Mouse (Mus musculus) embryo, embryonic 11.5 days (tissue): ENCODE results near the gene Pgm5.
"Not testable (repeated sequence)": the region's sequence is repeated elsewhere in the genome, so short reads cannot be mapped to it uniquely, and the experiment has no call there.

Experiments used
- DNase-seq: peaks from one replicate; pipeline ENCODE4 v3.0.0-alpha.2; 2012; ENCODE audit warnings: low read depth, low spot score

The Pgm5 gene

DNA sequence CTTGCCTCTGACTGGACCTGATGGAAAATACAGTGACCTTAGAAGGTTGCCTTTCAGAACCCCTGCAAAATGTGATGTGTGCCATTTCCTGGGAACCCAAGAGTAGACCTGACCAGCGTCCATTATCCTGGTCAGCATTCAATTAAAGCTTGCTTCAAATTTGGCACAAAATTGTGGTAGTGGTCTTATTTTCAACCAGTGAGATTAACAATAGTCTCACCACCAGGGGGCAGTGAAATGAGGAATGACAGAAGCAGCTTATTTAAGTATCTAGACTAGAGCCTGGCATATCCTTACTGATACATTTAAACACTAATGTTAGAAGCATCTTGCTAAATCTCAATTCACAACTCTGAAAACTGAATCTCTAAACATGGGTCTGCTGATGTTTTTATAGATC lies 156.3 kb downstream of the Pgm5 start:
- peak; percentile 34 for DNase-seq

DNA sequence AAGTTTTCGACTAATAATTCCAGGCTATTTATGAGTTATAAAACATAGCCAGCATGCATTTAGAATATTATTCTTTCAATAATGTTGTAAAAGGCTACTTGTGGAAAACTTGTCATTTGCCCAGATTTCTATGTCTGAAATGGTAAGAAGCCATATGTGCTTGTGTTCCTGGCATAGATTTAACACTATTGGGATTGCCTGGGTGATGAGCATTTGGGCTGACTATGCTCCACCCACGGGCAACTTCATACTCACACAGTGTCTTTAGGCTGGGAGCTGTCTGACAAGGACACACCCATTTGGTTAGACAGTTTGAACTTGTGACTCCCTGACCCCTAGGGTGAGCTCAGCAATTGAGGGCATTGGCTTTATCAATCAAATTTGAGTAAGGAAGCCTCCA lies 157.3 kb downstream of the Pgm5 start:
- no peak for DNase-seq

GRCm38 (mm10) chr19:24703680-24704079 lies 158.0 kb downstream of the Pgm5 start:
- DNase-seq: no peak

- DNase-seq: not testable (repeated sequence)
Observed at GRCm38 (mm10) chr19:24703168-24703567, 158.5 kb downstream of the Pgm5 start.

- no peak for DNase-seq
Observed at GRCm38 (mm10) chr19:24701716-24702115, 159.9 kb downstream of the Pgm5 start.

DNA sequence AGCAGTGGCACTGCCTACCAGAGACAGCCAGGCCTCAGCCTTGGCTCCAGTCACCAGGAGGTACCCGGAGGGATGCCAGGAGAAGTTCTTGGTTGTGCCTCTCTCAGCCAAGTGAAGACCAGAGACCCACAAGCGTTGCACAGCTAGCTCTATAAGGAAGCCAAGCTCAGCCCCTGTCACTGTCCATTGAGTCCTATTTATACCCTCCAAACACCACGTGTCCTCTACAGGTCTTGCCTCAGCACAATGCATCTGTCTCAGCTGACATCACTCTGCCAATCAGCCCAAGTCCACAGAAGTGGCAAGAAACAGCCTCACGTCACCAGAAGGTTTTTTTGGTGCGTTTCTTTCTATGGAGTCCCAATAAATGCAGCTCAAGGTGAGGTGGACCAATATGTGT lies 161.0 kb downstream of the Pgm5 start:
- no peak for DNase-seq

DNA sequence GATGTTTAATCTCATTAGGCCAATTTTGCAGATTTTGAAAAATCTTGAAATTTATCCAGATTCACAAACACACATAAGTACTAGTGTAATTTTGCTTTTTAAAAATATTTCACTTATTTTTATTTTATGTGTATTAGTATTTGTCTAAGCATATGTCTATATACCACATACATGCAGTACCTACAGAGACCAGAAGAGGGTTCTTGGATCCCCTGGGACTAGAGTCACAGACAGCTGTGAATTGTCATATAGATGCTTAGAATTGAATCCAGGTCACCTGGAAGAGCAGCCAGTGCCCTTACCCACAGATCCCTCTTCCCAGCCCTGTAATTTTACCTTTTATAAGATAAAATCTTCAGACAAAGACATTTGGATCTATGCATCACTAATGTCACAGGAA lies 161.7 kb downstream of the Pgm5 start:
- no peak for DNase-seq

DNA sequence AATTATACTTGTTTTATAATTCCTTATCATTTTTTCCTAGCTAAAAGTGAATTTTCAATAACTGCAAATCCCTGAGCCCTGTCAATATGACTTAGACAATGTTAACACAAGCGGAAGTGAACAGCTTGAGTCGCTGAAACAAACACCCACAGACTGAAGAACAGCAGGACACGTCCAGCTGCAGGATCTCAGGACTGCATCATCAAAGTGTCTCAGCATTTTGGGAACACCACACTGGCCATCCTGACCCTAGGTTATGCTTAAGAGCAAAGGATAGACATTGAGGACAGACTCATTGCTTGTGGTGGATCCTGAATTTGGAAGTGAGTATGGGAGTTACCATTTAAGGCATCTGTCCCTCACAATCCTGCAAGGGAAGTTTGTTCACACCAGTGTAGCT lies 162.5 kb downstream of the Pgm5 start:
- DNase-seq: no peak

DNA sequence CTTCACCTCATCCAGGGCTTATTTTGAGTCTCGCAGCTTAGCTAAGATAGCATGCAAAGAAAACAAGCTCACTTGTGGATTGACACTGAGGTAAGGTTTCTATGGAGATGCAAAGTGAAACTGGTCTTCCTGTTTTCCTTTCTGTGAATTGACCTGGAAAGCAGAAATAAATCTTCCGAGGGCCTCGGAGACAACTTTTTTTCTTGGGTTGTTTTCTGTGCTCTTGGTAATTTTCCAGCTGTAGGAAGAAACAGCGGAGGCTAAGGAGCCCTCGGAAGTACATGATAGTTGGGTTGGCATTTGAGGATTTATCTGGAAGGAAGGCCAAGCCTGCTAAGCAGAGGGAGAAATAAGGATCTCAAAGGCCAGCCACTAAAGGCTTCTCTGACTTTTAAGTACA lies 163.0 kb downstream of the Pgm5 start:
- DNase-seq: no peak

GRCm38 (mm10) chr19:24697946-24698345 lies 163.7 kb downstream of the Pgm5 start:
- DNase-seq: no peak

GRCm38 (mm10) chr19:24692691-24693090 lies 169.0 kb downstream of the Pgm5 start:
- no peak for DNase-seq

GRCm38 (mm10) chr19:24689531-24689930 lies 172.1 kb downstream of the Pgm5 start:
- no peak for DNase-seq

DNA sequence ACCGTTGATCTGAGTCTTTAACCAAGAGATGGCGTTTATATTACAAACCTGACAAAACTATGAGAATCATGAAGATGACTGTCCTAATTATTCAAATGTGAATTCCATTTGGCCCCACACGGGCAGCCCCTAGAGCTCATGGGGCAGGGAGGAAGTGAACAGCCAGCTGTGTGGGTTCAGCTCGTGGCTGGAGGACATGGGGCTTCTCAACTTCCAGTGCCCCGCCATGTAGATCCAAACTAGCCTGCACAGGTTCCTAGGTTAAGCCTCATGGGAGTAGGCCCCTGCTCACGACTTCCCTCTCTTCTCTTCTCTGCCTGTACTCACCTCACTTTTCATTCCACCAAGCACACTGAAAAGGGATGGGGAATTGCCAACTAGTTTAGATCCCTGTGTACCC lies 173.3 kb downstream of the Pgm5 start:
- no peak for DNase-seq

GRCm38 (mm10) chr19:24686411-24686810 lies 175.2 kb downstream of the Pgm5 start:
- DNase-seq: no peak

DNA sequence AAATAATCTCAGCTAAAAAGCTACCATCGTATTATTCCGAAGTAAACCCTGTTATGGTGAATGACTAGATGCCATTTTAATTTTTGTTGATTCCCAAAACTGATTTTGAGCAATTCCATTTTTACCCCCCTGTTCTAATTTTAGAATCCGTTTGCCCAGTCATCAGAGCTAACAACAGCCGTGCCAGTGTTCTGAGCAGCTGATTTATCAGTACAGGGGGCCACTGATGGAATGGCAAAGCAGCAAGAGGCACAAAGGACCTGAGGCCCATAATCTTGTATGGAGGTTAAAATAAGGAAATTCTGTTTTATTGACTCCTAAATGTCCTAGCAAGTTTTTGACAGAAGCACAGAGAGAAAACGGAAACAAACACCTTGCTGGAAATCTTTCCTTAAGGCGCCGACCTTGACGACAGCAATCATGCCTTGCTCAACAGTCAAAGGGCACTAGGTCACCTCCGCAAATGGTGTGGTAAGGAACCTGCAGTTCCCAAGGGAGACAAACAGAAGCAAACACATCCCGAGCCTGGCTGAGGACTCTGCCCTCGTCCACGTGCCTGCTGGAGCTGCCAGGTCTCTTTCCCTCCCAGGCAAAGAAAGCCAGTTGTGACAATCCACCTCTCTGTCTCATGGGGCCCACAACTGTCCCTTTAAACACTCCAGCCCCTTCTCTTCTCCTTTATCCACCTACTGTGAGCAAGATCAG lies 178.5 kb downstream of the Pgm5 start:
- no peak for DNase-seq

GRCm38 (mm10) chr19:24677242-24677984 lies 184.2 kb downstream of the Pgm5 start:
- no peak for DNase-seq

DNA sequence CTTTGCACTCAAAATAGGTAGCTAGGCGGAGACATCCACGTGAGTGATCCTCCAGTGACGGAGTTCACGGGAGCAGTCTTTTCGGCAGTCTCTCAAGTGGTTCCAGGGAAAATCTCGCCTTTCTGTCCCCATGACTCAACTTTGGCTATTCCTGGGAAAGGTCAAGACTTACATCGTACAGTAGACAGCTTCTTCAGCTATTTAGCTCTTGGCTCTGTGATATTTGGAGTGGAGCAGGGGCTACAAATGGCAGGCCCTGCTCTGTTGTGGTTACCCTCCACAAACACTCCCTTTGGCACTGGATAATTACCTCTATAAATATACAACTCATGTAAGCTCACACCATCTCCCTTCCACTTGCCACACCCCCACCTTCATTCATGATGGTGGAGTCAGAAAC lies 185.2 kb downstream of the Pgm5 start:
- no peak for DNase-seq

- DNase-seq: no peak
Observed at GRCm38 (mm10) chr19:24673762-24674161, 187.9 kb downstream of the Pgm5 start, which contains the start of gene Tmem252. Gene Tmem252 (plus strand): TSS chr19:24674008.

DNA sequence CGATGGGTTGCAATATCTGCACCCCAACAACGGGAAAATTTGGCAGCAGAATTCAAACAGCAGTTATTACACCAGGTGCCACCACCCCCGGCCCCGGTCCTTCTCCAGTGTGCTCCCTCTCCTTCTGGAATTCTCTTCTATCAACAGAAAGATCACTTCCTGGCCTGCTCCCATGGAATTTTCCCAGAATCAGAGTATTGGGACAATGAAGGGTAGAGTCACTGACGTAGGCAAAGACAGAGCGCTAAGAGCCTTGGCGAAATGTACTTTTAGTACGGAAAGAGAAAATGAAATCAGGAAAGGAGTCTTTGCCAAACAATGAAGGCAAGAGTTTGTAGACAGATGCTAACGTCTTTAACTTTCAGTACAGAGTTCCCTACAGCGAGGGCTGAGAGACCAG lies 188.3 kb downstream of the Pgm5 start:
- DNase-seq: no peak

- no peak for DNase-seq
Observed at GRCm38 (mm10) chr19:24672366-24672960, 189.2 kb downstream of the Pgm5 start.

- no peak for DNase-seq
Observed at GRCm38 (mm10) chr19:24671571-24671970, 190.1 kb downstream of the Pgm5 start.

- no peak for DNase-seq
Observed at GRCm38 (mm10) chr19:24667527-24667926, 194.1 kb downstream of the Pgm5 start.

DNA sequence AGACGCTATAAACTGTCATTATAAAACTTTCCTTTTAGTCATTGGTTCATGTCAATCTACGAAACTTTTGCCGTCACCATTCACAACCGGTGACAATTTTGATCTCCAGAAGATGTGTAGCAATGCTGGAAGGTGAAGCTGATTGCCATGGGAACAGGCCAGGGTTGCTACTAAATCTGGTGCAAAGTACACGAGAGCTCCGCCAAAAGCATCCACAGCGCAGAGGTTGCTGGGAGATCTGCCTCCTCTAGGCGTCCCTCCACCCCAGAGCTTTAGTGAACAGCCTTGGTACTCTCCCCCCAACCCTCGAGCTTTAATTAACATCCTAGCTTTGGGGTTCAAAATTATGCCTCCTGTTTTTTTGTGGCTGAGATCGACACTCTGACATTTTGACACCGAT lies 195.9 kb downstream of the Pgm5 start:
- no peak for DNase-seq
